Mouse (Mus musculus): Measurements from ENCODE around the gene Micu1. TPM values are rescaled to one million over a fixed set of nuclear protein-coding genes. Genes with fewer than 3 reads are reported as not detected.
"Not testable (repeated sequence)": the region's sequence is repeated elsewhere in the genome, so short reads cannot be mapped to it uniquely, and the experiment has no call there.

Gene Micu1
- polyA plus RNA-seq, 1 experiment from 2014 or later = 58.0 TPM

DNA sequence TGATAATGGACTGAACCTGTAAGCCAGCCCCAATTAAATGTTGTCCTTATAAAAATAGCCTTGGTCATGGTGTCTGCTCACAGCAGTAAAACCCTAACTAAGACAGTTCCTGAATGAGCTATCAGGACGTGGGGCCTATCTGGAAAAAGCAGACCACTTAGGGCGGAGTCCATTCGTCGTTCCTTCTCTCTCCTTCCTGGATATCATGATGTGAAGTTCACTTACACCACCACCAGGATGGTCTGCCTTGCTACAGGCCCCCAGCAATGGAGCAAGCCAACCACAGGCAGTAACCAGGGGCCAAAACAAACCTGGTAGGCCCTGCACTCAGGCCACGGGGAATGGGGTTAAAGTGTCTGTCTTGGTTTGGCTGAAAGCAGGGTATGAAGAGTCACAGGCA lies 171.3 kb downstream of the Micu1 start:
- 84% methylated on average over 5 of the region's 5 CpGs for WGBS
- DNase-seq (ENCODE audit: extremely low spot score, low spot score) = no peak
- Histone ChIP-seq H3K27ac (0 out of 2 replicates have a peak overlapping the region, but pooled peaks have one; percentile 3), H3K4me3 (no peak overlapping the region), H3K4me1 (peaks cover 1% of the 10 kb centered on the region), H3K36me3 (replicated peaks) (no peaks in the 10 kb centered on the region), H3K27me3 (ENCODE audit: poor library complexity, severe bottlenecking) (no peaks in the 10 kb centered on the region), H3K9me3 (no peaks in the 10 kb centered on the region; the same call in 1 of the 2 replicates)

- 0% methylated on average over 1 of the region's 1 CpGs for WGBS
- Histone ChIP-seq H3K4me1 (peaks cover 10% of the 10 kb centered on the region), H3K36me3 (replicated peaks) (no peaks in the 10 kb centered on the region), H3K27me3 (ENCODE audit: poor library complexity, severe bottlenecking) (no peaks in the 10 kb centered on the region), H3K4me3 (no peak overlapping the region), H3K27ac (peak overlapping the region; percentile 30; the same call in 1 of the 2 replicates), H3K9me3 (no peaks in the 10 kb centered on the region; the same call in 1 of the 2 replicates)
- no peak for DNase-seq (ENCODE audit: extremely low spot score, low spot score)
Observed at GRCm38 (mm10) chr10:59875396-59875795, 173.1 kb downstream of the Micu1 start.

- H3K4me3 ChIP-seq; H3K9me3 ChIP-seq; H3K27ac ChIP-seq; H3K36me3 ChIP-seq (replicated peaks); H3K27me3 ChIP-seq (ENCODE audit: poor library complexity, severe bottlenecking); DNase-seq (ENCODE audit: extremely low spot score, low spot score): not testable (repeated sequence)
- 96% methylated on average over 4 of the region's 4 CpGs for WGBS
- peaks cover 19% of the 10 kb centered on the region for H3K4me1 ChIP-seq
Observed at GRCm38 (mm10) chr10:59876698-59877097, 174.4 kb downstream of the Micu1 start.

GRCm38 (mm10) chr10:59877421-59878117 lies 175.3 kb downstream of the Micu1 start:
- H3K9me3 ChIP-seq = no peaks in the 10 kb centered on the region
- no peak for DNase-seq (ENCODE audit: extremely low spot score, low spot score)
- peaks cover 19% of the 10 kb centered on the region for H3K4me1 ChIP-seq
- WGBS = 79% methylated on average over 15 of the region's 15 CpGs
- H3K27ac ChIP-seq = no peak overlapping the region
- peaks cover under 1% of the 10 kb centered on the region; the same call in 1 of the 2 replicates for H3K36me3 ChIP-seq (replicated peaks)
- H3K4me3 ChIP-seq = no peak overlapping the region
- H3K27me3 ChIP-seq (ENCODE audit: poor library complexity, severe bottlenecking) = no peaks in the 10 kb centered on the region

GRCm38 (mm10) chr10:59878823-59879222 lies 176.5 kb downstream of the Micu1 start:
- Histone ChIP-seq H3K27me3 (ENCODE audit: poor library complexity, severe bottlenecking) (no peaks in the 10 kb centered on the region), H3K9me3 (no peaks in the 10 kb centered on the region), H3K4me1 (peaks cover 19% of the 10 kb centered on the region), H3K27ac (peak overlapping the region; percentile 100), H3K4me3 (peak overlapping the region; percentile 91), H3K36me3 (replicated peaks) (peaks cover 11% of the 10 kb centered on the region)
- WGBS = 28% methylated on average over 5 of the region's 5 CpGs
- DNase-seq (ENCODE audit: extremely low spot score, low spot score) = no peak

DNA sequence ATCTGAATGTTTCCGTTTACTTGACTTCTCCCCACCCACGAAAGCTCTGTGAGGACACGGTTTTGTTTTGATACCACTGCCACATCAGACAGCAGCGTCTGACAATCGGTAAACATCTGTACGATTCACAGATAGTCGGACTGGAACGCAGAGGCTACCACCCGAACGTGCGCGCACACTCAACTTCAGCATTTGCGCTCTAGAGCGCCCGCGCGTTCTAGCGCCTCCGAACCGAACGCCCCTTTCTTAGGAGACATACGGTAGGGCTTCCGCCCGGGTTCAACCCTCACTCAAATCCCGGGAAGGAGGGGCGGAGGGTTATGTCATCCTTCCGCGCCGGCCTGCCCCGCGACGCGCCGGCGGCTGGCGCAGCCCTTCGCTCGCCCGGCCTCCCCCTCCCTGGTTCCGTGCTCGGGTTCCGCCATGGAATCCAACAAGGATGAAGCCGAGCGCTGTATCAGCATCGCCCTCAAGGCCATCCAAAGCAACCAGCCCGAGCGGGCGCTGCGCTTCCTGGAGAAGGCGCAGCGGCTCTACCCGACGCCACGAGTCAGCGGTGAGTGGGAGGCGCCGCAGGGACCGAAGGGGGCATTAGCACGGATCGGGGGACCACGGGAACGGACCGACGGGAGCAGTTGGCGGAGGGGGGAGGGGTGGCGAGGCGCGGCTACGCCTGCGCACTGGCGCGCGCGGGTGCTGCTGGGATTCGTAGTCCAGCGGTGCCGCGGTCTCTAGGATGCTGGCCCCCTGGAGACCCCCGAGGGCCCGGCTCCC lies 177.2 kb downstream of the Micu1 start, which contains the start of gene Dnajb12:
Gene Dnajb12, plus strand, starts transcription at position 302 of the 774 bp plus-strand sequence.
- peak; percentile 93 for DNase-seq (ENCODE audit: extremely low spot score, low spot score)
- H3K27me3 ChIP-seq (ENCODE audit: poor library complexity, severe bottlenecking) = no peaks in the 10 kb centered on the region
- peaks cover 19% of the 10 kb centered on the region for H3K4me1 ChIP-seq
- H3K36me3 ChIP-seq (replicated peaks) = peaks cover 17% of the 10 kb centered on the region
- H3K4me3 ChIP-seq = peak within 1 kb of the TSS; percentile 91
- under 1% methylated on average over 80 of the region's 80 CpGs for WGBS
- no peaks in the 10 kb centered on the region for H3K9me3 ChIP-seq
- H3K27ac ChIP-seq = peak within 1 kb of the TSS; percentile 100

GRCm38 (mm10) chr10:59880029-59880386 lies 177.7 kb downstream of the Micu1 start:
- Histone ChIP-seq H3K27me3 (ENCODE audit: poor library complexity, severe bottlenecking) (no peaks in the 10 kb centered on the region), H3K27ac (peak overlapping the region; percentile 100), H3K4me1 (peaks cover 19% of the 10 kb centered on the region), H3K4me3 (peak overlapping the region; percentile 91), H3K9me3 (no peaks in the 10 kb centered on the region), H3K36me3 (replicated peaks) (peaks cover 23% of the 10 kb centered on the region)
- under 1% methylated on average over 13 of the region's 13 CpGs for WGBS
- no peak for DNase-seq (ENCODE audit: extremely low spot score, low spot score)

DNA sequence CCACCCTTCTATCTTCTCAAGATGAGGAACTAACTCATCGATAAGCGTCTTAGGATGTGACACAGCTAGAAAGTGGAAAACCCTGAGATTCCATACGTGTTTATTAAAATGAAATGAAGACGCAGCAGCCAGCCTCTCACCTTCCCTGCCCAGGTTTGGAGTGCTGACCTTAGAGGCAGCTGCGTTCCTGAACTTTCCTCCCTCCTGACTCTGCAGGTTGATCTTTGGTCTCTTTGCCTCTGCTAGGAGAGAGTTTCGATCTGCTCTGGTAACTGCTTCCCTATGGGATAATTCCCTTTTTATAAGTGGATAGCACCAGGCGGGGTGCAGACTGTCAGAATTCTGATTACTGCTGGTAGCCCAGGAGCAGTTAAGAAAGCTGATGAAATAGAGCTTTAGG lies 178.6 kb downstream of the Micu1 start:
- Histone ChIP-seq H3K27ac (no peak overlapping the region), H3K36me3 (replicated peaks) (peaks cover 31% of the 10 kb centered on the region), H3K9me3 (no peaks in the 10 kb centered on the region), H3K4me1 (peaks cover 19% of the 10 kb centered on the region), H3K4me3 (peak overlapping the region; percentile 91), H3K27me3 (ENCODE audit: poor library complexity, severe bottlenecking) (no peaks in the 10 kb centered on the region)
- no peak for DNase-seq (ENCODE audit: extremely low spot score, low spot score)
- WGBS = 87% methylated on average over 7 of the region's 7 CpGs

GRCm38 (mm10) chr10:59884327-59885173 lies 182.3 kb downstream of the Micu1 start:
- Histone ChIP-seq H3K4me3 (no peak overlapping the region), H3K4me1 (peaks cover 12% of the 10 kb centered on the region), H3K9me3 (no peaks in the 10 kb centered on the region), H3K27ac (0 out of 2 replicates have a peak overlapping the region, but pooled peaks have one; percentile 6), H3K36me3 (replicated peaks) (peaks cover 35% of the 10 kb centered on the region), H3K27me3 (ENCODE audit: poor library complexity, severe bottlenecking) (no peaks in the 10 kb centered on the region)
- 95% methylated on average over 10 of the region's 10 CpGs for WGBS
- no peak for DNase-seq (ENCODE audit: extremely low spot score, low spot score)

GRCm38 (mm10) chr10:59885174-59886080 lies 183.2 kb downstream of the Micu1 start:
- peaks cover 15% of the 10 kb centered on the region for H3K4me1 ChIP-seq
- 0 out of 2 replicates have a peak overlapping the region, but pooled peaks have one; percentile 6 for H3K27ac ChIP-seq
- no peaks in the 10 kb centered on the region for H3K9me3 ChIP-seq

GRCm38 (mm10) chr10:59886081-59886466 lies 183.8 kb downstream of the Micu1 start:
- DNase-seq (ENCODE audit: extremely low spot score, low spot score) = no peak
- Histone ChIP-seq H3K27ac (no peak overlapping the region), H3K27me3 (ENCODE audit: poor library complexity, severe bottlenecking) (no peaks in the 10 kb centered on the region), H3K9me3 (no peaks in the 10 kb centered on the region), H3K4me3 (no peak overlapping the region), H3K4me1 (peaks cover 11% of the 10 kb centered on the region), H3K36me3 (replicated peaks) (peaks cover 48% of the 10 kb centered on the region)
- 93% methylated on average over 1 of the region's 1 CpGs for WGBS

More at GRCm38 (mm10) chr10:59885174-59886080, 183.2 kb downstream of the Micu1 start:
- no peak overlapping the region for H3K4me3 ChIP-seq
- H3K36me3 ChIP-seq (replicated peaks) = peaks cover 42% of the 10 kb centered on the region
- DNase-seq (ENCODE audit: extremely low spot score, low spot score) = no peak
- WGBS = 92% methylated on average over 14 of the region's 14 CpGs
- H3K27me3 ChIP-seq (ENCODE audit: poor library complexity, severe bottlenecking) = no peaks in the 10 kb centered on the region
